Mouse (Mus musculus) limb, embryonic 12.5 days (tissue): ENCODE data around the gene Mast2. TPM values are rescaled to one million over a fixed set of nuclear protein-coding genes. Genes with fewer than 3 reads are reported as not detected.

Source experiments
- ATAC-seq: fragments of 200-750 bp; cut with Nextera tagmentation; 2 replicates; pipeline ENCODE4 v1.8.0; 2017; ENCODE audit warnings: low read depth, moderate TSS enrichment; ENCODE audit not compliant: insufficient number of reproducible peaks, insufficient read depth, low FRiP score, low TSS enrichment
- H3K27ac ChIP-seq: fragments of 300-500 bp; sonication (generic); 2 replicates; pipeline ENCODE4 v1.5.1; 2016; ENCODE audit warnings: mild to moderate bottlenecking, moderate library complexity
- H3K27me3 ChIP-seq: fragments of 300-500 bp; sonication (generic); 2 replicates; pipeline ENCODE4 v1.6.1; 2016; ENCODE audit warnings: mild to moderate bottlenecking, moderate library complexity
- H3K36me3 ChIP-seq: fragments of 300-500 bp; sonication (generic); 2 replicates; pipeline ENCODE4 v1.6.1; 2016; ENCODE audit warnings: mild to moderate bottlenecking, moderate library complexity
- H3K4me1 ChIP-seq: fragments of 300-500 bp; sonication (generic); replicated peaks from 2 replicates; pipeline ENCODE4 v1.6.1; 2016
- H3K4me2 ChIP-seq: fragments of 300-500 bp; sonication (generic); 2 replicates; pipeline ENCODE4 v1.6.1; 2016; ENCODE audit warnings: mild to moderate bottlenecking, moderate library complexity
- H3K4me3 ChIP-seq: fragments of 300-500 bp; sonication (generic); replicated peaks from 2 replicates; pipeline ENCODE4 v1.5.1; 2016; ENCODE audit warnings: mild to moderate bottlenecking
- H3K9ac ChIP-seq: fragments of 300-500 bp; sonication (generic); replicated peaks from 2 replicates; pipeline ENCODE4 v1.6.1; 2016; ENCODE audit warnings: mild to moderate bottlenecking, moderate library complexity
- H3K9me3 ChIP-seq: fragments of 300-500 bp; sonication (generic); 2 replicates; pipeline ENCODE4 v1.6.1; 2016; ENCODE audit warnings: mild to moderate bottlenecking, moderate library complexity
- WGBS: fragments of 180-500 bp; shearing (Covaris S2); methylation state at CpG from one replicate; pipeline ENCODE4 v1.1.7; 2016; 5-methylcytosine and 5-hydroxymethylcytosine counted together
- polyA plus RNA-seq: library from polyadenylated mRNA; unstranded; fragments of >200 nt; fragmentation: Nextera tagmentation; extraction: Ambion mirVana; gene quantifications from 2 replicates; pipeline ENCODE4 v1.2.1, GENCODE M21; 2016

Mast2 gene
- polyA plus RNA-seq = 21.1 and 22.0 TPM in 2 replicates

DNA sequence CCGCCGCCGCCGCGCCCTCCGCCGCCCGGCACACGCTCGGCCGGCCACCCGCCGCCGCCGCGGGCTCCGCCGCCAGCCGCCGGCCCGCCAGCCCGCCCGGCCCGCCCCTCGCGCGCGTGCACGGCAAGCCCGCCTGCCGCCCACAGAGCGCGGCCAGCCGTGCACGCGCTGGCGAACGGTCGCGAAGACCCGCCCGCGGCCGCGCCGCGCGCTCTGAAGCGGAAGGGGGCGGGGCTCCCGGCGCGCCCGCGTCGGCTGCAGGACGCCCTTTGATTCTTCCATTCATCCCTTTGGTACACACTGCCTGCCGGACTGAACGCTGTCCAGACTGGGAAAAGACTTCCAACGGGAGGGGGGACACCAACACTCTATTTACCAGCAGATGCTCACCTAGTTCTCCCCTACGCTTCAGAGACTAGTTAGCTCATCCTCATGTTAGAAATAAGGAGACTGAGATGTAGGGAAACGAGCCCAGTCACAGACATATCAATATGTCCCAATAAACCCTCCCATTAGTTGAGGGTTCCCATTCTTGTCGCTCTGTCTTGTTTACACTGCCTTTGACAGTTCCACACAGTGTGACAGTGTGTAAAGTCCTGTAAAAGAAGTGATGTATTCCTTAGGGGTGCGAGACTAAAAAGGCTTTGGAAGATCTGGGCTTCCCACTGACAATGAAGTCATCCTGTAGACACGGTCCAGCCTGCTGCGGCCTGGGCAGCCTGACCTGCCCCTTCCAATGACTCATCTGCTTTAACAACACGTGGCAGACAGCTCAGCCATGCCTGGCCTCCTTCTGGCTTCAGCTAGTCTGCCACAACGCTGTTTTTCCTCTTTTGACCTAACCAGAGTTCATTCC, at the start of gene Mast2:
Mast2 (minus strand) TSS at position 58 of the 856 bp plus-strand sequence.
- peak within 1 kb of the TSS; percentile 67 for H3K4me2 ChIP-seq
- H3K36me3 ChIP-seq = no peaks in the 10 kb centered on the region
- ATAC-seq = peak; percentile 89
- H3K4me1 ChIP-seq = peaks cover 21% of the 10 kb centered on the region
- no peaks in the 10 kb centered on the region for H3K27me3 ChIP-seq
- peak within 1 kb of the TSS; percentile 91 for H3K27ac ChIP-seq
- H3K9me3 ChIP-seq = peaks cover 7% of the 10 kb centered on the region; the same call in 1 of the 2 replicates
- H3K9ac ChIP-seq = peak within 1 kb of the TSS; percentile 96
- peak within 1 kb of the TSS; percentile 98 for H3K4me3 ChIP-seq
- 7% methylated on average over 24 of the region's 68 CpGs for WGBS

DNA sequence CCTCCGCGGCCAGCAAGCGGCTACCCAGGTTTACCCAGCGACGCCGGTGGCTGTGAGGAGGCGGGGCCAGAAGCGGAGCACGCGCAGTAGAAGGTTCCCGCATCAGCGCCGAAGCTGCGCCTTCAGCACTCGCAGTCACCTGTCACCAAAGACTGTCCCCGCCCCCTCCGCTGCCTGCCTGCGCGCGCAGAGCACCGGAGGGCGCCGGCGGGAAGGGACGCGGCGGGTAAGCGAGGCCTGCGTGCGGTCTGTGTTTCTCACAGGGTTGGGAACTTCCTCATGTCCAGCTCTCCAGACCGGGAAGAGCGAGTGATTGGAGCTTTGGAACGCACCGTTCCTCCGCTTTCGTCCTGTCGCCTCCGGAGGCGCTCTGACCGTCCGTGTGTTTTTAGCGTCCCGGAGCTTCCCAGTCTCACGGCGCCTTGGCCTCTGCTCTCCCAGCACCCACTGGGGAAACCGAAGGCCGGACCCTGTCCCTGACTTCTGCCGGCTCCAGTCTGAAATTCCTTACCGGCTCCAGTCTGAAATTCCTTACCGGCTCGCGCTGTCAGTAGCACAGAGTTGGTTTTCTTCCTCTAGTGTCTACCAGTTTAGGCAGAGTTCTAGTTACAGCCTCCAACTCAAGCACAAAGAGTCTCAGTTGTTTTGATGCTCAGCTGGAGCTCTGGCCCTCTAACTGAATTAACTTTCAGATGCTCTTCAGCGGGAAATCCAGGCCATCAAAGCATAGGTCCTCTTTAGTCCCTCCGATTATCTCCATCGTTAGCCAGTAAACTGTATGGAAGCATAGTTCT, 43.6 kb upstream of the Mast2 start, which contains the start of gene Ipp:
Ipp (plus strand) TSS at position 125 of the 794 bp plus-strand sequence.
- Histone ChIP-seq H3K9me3 (no peaks in the 10 kb centered on the region), H3K9ac (peak within 1 kb of the TSS; percentile 82), H3K36me3 (peaks cover 13% of the 10 kb centered on the region; the same call in 1 of the 2 replicates), H3K27me3 (no peaks in the 10 kb centered on the region), H3K27ac (peak within 1 kb of the TSS; percentile 95), H3K4me3 (peak within 1 kb of the TSS; percentile 64), H3K4me2 (peak within 1 kb of the TSS; percentile 67), H3K4me1 (peaks cover 8% of the 10 kb centered on the region)
- 2% methylated on average over 55 of the region's 55 CpGs for WGBS
- ATAC-seq = peak; percentile 97

DNA sequence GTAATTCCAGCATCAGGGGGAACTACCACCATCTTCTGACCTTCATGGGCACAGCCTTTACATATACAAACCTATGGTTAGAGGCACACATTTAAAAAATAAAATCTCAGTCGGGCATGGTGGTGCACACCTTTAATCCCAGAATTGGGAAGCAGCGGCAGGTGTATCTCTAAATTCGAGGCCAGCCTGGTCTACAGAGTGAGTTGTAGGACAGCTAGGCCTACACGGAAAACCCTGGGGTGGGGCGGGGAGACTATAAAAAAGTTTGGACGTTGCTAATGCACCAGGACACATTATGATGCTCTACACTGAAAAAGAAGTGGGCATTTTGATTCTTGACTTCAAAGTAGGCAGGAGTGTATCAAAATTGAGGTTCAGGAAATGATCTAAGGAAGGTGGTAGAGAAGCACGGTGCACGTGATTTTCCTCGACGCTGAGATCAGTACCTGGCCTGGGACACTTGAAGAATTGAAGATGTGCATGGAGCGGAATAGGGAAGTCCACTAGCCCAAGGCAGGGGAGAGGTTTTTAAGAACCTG, 43.0 kb upstream of the Mast2 start:
- H3K4me3 ChIP-seq = peak overlapping the region; percentile 64
- 24% methylated on average over 11 of the region's 11 CpGs for WGBS
- H3K27ac ChIP-seq = no peak overlapping the region

DNA sequence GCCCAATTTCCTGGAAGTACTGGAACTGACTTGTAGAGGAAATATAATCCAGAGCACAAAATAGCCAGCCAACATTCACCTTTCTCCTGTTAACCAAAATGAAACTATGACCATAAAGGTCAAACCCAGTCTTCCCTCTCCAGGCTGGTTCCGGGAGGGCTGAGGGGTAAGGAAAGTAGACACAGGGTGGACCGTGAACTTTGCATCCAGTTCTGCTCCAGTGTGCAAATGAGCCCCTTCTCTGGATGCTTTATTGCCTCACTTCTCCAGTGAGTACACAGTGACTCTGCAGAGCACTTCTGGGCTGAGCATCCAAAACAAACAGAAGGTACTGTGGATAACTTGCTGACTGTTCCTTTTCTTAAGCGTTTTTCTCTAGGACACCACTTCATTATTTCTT, 36.0 kb upstream of the Mast2 start:
- WGBS = 73% methylated on average over 3 of the region's 3 CpGs
- no peak overlapping the region for H3K27ac ChIP-seq
- H3K4me2 ChIP-seq = no peak overlapping the region
- no peak overlapping the region for H3K4me3 ChIP-seq
- H3K9ac ChIP-seq = no peak overlapping the region
- H3K36me3 ChIP-seq = no peaks in the 10 kb centered on the region
- H3K27me3 ChIP-seq = no peaks in the 10 kb centered on the region
- no peaks in the 10 kb centered on the region for H3K9me3 ChIP-seq
- ATAC-seq = no peak
- H3K4me1 ChIP-seq = no peaks in the 10 kb centered on the region

More for the DNA sequence above, 43.0 kb upstream of the Mast2 start:
- H3K4me1 ChIP-seq = peaks cover 8% of the 10 kb centered on the region
- peaks cover 7% of the 10 kb centered on the region; the same call in 1 of the 2 replicates for H3K36me3 ChIP-seq
- peak overlapping the region; percentile 67 for H3K4me2 ChIP-seq
- H3K9me3 ChIP-seq = no peaks in the 10 kb centered on the region
- ATAC-seq = peak; percentile 67
- no peaks in the 10 kb centered on the region for H3K27me3 ChIP-seq
- peak overlapping the region; percentile 82 for H3K9ac ChIP-seq

GRCm38 (mm10) chr4:116493646-116494045, 29.7 kb upstream of the Mast2 start:
- H3K4me1 ChIP-seq = no peaks in the 10 kb centered on the region
- no peak overlapping the region for H3K4me2 ChIP-seq
- no peak overlapping the region for H3K9ac ChIP-seq
- no peaks in the 10 kb centered on the region for H3K36me3 ChIP-seq
- no peak overlapping the region for H3K27ac ChIP-seq
- no peak for ATAC-seq
- H3K9me3 ChIP-seq = no peaks in the 10 kb centered on the region; the same call in 1 of the 2 replicates
- no peak overlapping the region for H3K4me3 ChIP-seq
- H3K27me3 ChIP-seq = no peaks in the 10 kb centered on the region
- WGBS = 81% methylated on average over 5 of the region's 5 CpGs

- Histone ChIP-seq H3K9me3 (no peaks in the 10 kb centered on the region; the same call in 1 of the 2 replicates), H3K36me3 (no peaks in the 10 kb centered on the region), H3K4me1 (no peaks in the 10 kb centered on the region), H3K4me3 (no peak overlapping the region), H3K4me2 (no peak overlapping the region), H3K27ac (no peak overlapping the region), H3K27me3 (no peaks in the 10 kb centered on the region), H3K9ac (no peak overlapping the region)
- no peak for ATAC-seq
- 79% methylated on average over 4 of the region's 4 CpGs for WGBS
These were observed 28.5 kb upstream of the Mast2 start for GRCm38 (mm10) chr4:116492460-116492859.

- Histone ChIP-seq H3K9ac (no peak overlapping the region), H3K36me3 (no peaks in the 10 kb centered on the region), H3K27me3 (no peaks in the 10 kb centered on the region), H3K4me3 (no peak overlapping the region), H3K4me1 (no peaks in the 10 kb centered on the region), H3K27ac (no peak overlapping the region), H3K4me2 (no peak overlapping the region), H3K9me3 (no peaks in the 10 kb centered on the region; the same call in 1 of the 2 replicates)
- 84% methylated on average over 2 of the region's 2 CpGs for WGBS
- ATAC-seq = no peak
These were observed 27.9 kb upstream of the Mast2 start for GRCm38 (mm10) chr4:116491886-116492285.

GRCm38 (mm10) chr4:116491119-116491536, 27.1 kb upstream of the Mast2 start:
- Histone ChIP-seq H3K4me2 (no peak overlapping the region), H3K27ac (no peak overlapping the region), H3K36me3 (no peaks in the 10 kb centered on the region), H3K9ac (no peak overlapping the region), H3K4me1 (no peaks in the 10 kb centered on the region), H3K4me3 (no peak overlapping the region), H3K9me3 (no peaks in the 10 kb centered on the region; the same call in 1 of the 2 replicates), H3K27me3 (no peaks in the 10 kb centered on the region)
- no peak for ATAC-seq
- WGBS = 81% methylated on average over 2 of the region's 2 CpGs

DNA sequence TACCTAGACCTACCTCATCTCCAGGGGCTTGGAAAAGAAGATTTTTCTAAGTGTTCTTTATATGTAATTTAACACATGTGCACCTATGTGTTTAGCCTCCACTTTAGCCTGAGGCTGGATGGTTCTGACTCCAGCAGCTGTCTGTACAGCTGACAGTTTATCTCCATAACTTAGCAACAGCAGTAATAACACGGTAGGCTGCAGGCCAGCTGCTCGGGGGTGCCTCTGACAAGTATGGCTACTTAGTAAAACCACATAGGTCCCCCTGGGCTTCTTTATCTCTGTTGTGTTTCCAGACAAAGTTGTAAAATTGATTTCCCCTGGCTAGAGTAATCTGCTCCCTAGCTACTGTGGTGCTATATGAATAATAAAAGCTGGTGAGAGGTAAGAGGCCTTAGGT, 19.5 kb upstream of the Mast2 start:
- Histone ChIP-seq H3K27ac (peak overlapping the region; percentile 66; the same call in 1 of the 2 replicates), H3K4me1 (peaks cover 7% of the 10 kb centered on the region; the same call in 1 of the 2 replicates), H3K27me3 (0 out of 2 replicates have a peak, but pooled peaks cover 3% of the 10 kb centered on the region), H3K9ac (no peak overlapping the region), H3K9me3 (no peaks in the 10 kb centered on the region), H3K36me3 (no peaks in the 10 kb centered on the region), H3K4me3 (no peak overlapping the region), H3K4me2 (no peak overlapping the region)
- ATAC-seq = peak; percentile 59; the same call in 1 of the 2 replicates
- WGBS = 9% methylated on average over 2 of the region's 2 CpGs

DNA sequence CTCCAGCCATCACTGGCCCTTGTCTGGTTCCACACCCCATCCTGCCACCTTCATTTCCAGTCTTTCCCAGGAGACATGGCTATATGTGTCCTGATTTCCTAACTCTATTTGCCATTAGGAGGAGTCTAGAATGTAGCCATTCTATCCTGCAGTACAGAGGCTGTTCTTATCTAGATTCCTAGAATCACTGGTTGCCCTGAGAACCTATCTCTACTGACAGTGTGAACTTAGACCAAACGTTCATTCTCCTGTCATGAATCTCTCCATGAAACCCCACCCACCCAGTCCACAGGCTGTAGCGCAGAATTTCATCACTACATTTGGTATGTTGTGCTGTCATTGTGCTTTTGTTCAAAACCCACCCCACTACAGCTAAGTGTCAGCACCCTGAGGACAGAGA, 17.3 kb upstream of the Mast2 start:
- no peak overlapping the region for H3K9ac ChIP-seq
- no peaks in the 10 kb centered on the region for H3K9me3 ChIP-seq
- H3K4me1 ChIP-seq = peaks cover 7% of the 10 kb centered on the region; the same call in 1 of the 2 replicates
- H3K36me3 ChIP-seq = no peaks in the 10 kb centered on the region
- WGBS = 74% methylated on average over 2 of the region's 2 CpGs
- no peak overlapping the region for H3K4me2 ChIP-seq
- no peak overlapping the region for H3K4me3 ChIP-seq
- ATAC-seq = no peak
- H3K27me3 ChIP-seq = 0 out of 2 replicates have a peak, but pooled peaks cover 3% of the 10 kb centered on the region
- H3K27ac ChIP-seq = no peak overlapping the region
